Mouse (Mus musculus) liver, postnatal 0 days (tissue): ENCODE measurements at regions not wholly inside any gene's neighbourhood (a gene's known extent, or its start where the extent isn't known, plus 50 kb on each side); places are given as distances from the start of the nearest gene placed in this dataset.
A peak's percentile ranks its signal among the peaks of the same experiment; 100 is the strongest.

ENCODE experiments used
- ATAC-seq: fragments of 200-750 bp; cut with Nextera tagmentation; 2 replicates; pipeline ENCODE4 v1.8.0; 2017; ENCODE audit warnings: mild to moderate bottlenecking, moderate library complexity
- DNase-seq: peaks from one replicate; pipeline ENCODE4 v3.0.0-alpha.2; 2016
- H3K27ac ChIP-seq: fragments of 300-500 bp; sonication (generic); 2 replicates; pipeline ENCODE4 v1.5.1; 2014; ENCODE audit warnings: antibody characterized with exemption, moderate library complexity, mild to moderate bottlenecking, low read depth
- H3K27me3 ChIP-seq: fragments of 300-500 bp; sonication (generic); 2 replicates; pipeline ENCODE4 v1.6.1; 2014; ENCODE audit warnings: low read length, control low read depth, mixed read lengths; ENCODE audit not compliant: insufficient read depth
- H3K36me3 ChIP-seq: fragments of 300-500 bp; sonication (generic); replicated peaks from 2 replicates; pipeline ENCODE4 v1.6.1; 2014; ENCODE audit warnings: mild to moderate bottlenecking, control low read depth, low read length, moderate library complexity, mixed read lengths; ENCODE audit not compliant: insufficient read depth
- H3K4me1 ChIP-seq: fragments of 300-500 bp; sonication (generic); 2 replicates; pipeline ENCODE4 v1.6.1; 2014; ENCODE audit warnings: antibody characterized with exemption, mild to moderate bottlenecking, control low read depth; ENCODE audit not compliant: insufficient read depth
- H3K4me2 ChIP-seq: fragments of 300-500 bp; sonication (generic); 2 replicates; pipeline ENCODE4 v1.6.1; 2014; ENCODE audit warnings: low read depth, mild to moderate bottlenecking, low read length, moderate library complexity, mixed read lengths
- H3K4me3 ChIP-seq: fragments of 300-500 bp; sonication (generic); 2 replicates; pipeline ENCODE4 v1.5.1; 2014; ENCODE audit warnings: low read depth, low read length
- H3K9ac ChIP-seq: fragments of 300-500 bp; sonication (generic); replicated peaks from 2 replicates; pipeline ENCODE4 v1.6.1; 2014; ENCODE audit warnings: mild to moderate bottlenecking, moderate library complexity
- H3K9me3 ChIP-seq: fragments of 300-500 bp; sonication (generic); 2 replicates; pipeline ENCODE4 v1.6.1; 2016; ENCODE audit warnings: mild to moderate bottlenecking, control low read depth, low read length, mixed read lengths
- CTCF ChIP-seq: sonication (generic); IDR thresholded peaks from 2 replicates; pipeline ENCODE4 v1.5.1; 2016; ENCODE audit warnings: antibody characterized with exemption, low read depth
- EP300 ChIP-seq: IDR thresholded peaks from 2 replicates; pipeline ENCODE4 v1.6.1; 2016; ENCODE audit warnings: antibody characterized with exemption, low read depth, mild to moderate bottlenecking
- WGBS: fragments of 180-500 bp; shearing (Covaris S2); extraction: QIAGEN DNeasy Blood & Tissue Kit; methylation state at CpG from one replicate; pipeline ENCODE4 v1.1.7; 2014; ENCODE audit not compliant: insufficient replicate concordance; 5-methylcytosine and 5-hydroxymethylcytosine counted together

GRCm38 (mm10) chr10:84097196-84097595 lies 343.2 kb downstream of the Nuak1 start:
- Histone ChIP-seq H3K4me2 (no peak overlapping the region), H3K27me3 (no peaks in the 10 kb centered on the region), H3K36me3 (no peaks in the 10 kb centered on the region), H3K9ac (no peak overlapping the region), H3K4me3 (no peak overlapping the region), H3K27ac (no peak overlapping the region), H3K4me1 (no peaks in the 10 kb centered on the region), H3K9me3 (no peaks in the 10 kb centered on the region)
- ATAC-seq (no peak), DNase-seq (no peak)
- no peak for TF ChIP-seq CTCF
- no peak for TF ChIP-seq EP300
- WGBS: 42% methylated on average over 5 of the region's 5 CpGs

GRCm38 (mm10) chr10:84103985-84104384 lies 336.4 kb downstream of the Nuak1 start:
- TF ChIP-seq EP300: no peak
- no peak for TF ChIP-seq CTCF
- no peak overlapping the region for H3K4me2 ChIP-seq
- H3K27ac ChIP-seq: no peak overlapping the region
- no peaks in the 10 kb centered on the region for H3K9me3 ChIP-seq
- H3K9ac ChIP-seq: no peak overlapping the region
- DNase-seq (no peak), ATAC-seq (no peak)
- H3K36me3 ChIP-seq: no peaks in the 10 kb centered on the region
- H3K4me3 ChIP-seq: no peak overlapping the region
- WGBS: 66% methylated on average over 7 of the region's 7 CpGs
- H3K27me3 ChIP-seq: no peaks in the 10 kb centered on the region
- H3K4me1 ChIP-seq: no peaks in the 10 kb centered on the region

GRCm38 (mm10) chr10:84104556-84104955 lies 335.8 kb downstream of the Nuak1 start:
- Histone ChIP-seq H3K27ac (no peak overlapping the region), H3K4me3 (no peak overlapping the region), H3K9ac (no peak overlapping the region), H3K9me3 (no peaks in the 10 kb centered on the region), H3K36me3 (no peaks in the 10 kb centered on the region), H3K4me2 (no peak overlapping the region), H3K27me3 (no peaks in the 10 kb centered on the region), H3K4me1 (peaks cover 4% of the 10 kb centered on the region; the same call in 1 of the 2 replicates)
- WGBS: 73% methylated on average over 6 of the region's 6 CpGs
- ATAC-seq (no peak), DNase-seq (no peak)
- TF ChIP-seq CTCF (no peak), EP300 (no peak)

GRCm38 (mm10) chr10:84109680-84110371 lies 330.6 kb downstream of the Nuak1 start:
- Histone ChIP-seq H3K36me3 (no peaks in the 10 kb centered on the region), H3K4me1 (peaks cover 5% of the 10 kb centered on the region; the same call in 1 of the 2 replicates), H3K9me3 (no peaks in the 10 kb centered on the region), H3K4me3 (no peak overlapping the region), H3K27me3 (no peaks in the 10 kb centered on the region), H3K27ac (peak overlapping the region; percentile 68), H3K4me2 (no peak overlapping the region), H3K9ac (no peak overlapping the region)
- WGBS: 63% methylated on average over 7 of the region's 7 CpGs
- no peak for TF ChIP-seq CTCF
- no peak for TF ChIP-seq EP300
- DNase-seq (no peak), ATAC-seq (no peak)

GRCm38 (mm10) chr10:84110372-84110985 lies 329.9 kb downstream of the Nuak1 start:
- peaks cover 5% of the 10 kb centered on the region; the same call in 1 of the 2 replicates for H3K4me1 ChIP-seq
- H3K27me3 ChIP-seq: no peaks in the 10 kb centered on the region
- no peak for DNase-seq
- H3K4me3 ChIP-seq: no peak overlapping the region
- peak overlapping the region; percentile 68 for H3K27ac ChIP-seq
- no peaks in the 10 kb centered on the region for H3K9me3 ChIP-seq
- 31% methylated on average over 4 of the region's 4 CpGs for WGBS
- ATAC-seq: no peak
- no peak overlapping the region for H3K9ac ChIP-seq
- H3K4me2 ChIP-seq: no peak overlapping the region
- no peaks in the 10 kb centered on the region for H3K36me3 ChIP-seq
- no peak for TF ChIP-seq CTCF
- TF ChIP-seq EP300: no peak

- H3K4me2 ChIP-seq: no peak overlapping the region
- no peaks in the 10 kb centered on the region for H3K27me3 ChIP-seq
- H3K36me3 ChIP-seq: no peaks in the 10 kb centered on the region
- H3K9me3 ChIP-seq: no peaks in the 10 kb centered on the region
- no peak overlapping the region for H3K4me3 ChIP-seq
- H3K4me1 ChIP-seq: peaks cover 5% of the 10 kb centered on the region; the same call in 1 of the 2 replicates
- no peak for TF ChIP-seq EP300
- no peak for TF ChIP-seq CTCF
- DNase-seq: peak; percentile 54
- ATAC-seq: peak; percentile 69
- no peak overlapping the region for H3K9ac ChIP-seq
- H3K27ac ChIP-seq: peak overlapping the region; percentile 68
- WGBS: 49% methylated on average over 5 of the region's 5 CpGs
Measured at GRCm38 (mm10) chr10:84111502-84111901, 328.9 kb downstream of the Nuak1 start.
